Mouse (Mus musculus): ENCODE measurements around the gene Csnk1g2.

The Csnk1g2 gene

GRCm38 (mm10) chr10:80680260-80680696, 57.6 kb downstream of the Csnk1g2 start:
- DNase-seq, result no peak

DNA sequence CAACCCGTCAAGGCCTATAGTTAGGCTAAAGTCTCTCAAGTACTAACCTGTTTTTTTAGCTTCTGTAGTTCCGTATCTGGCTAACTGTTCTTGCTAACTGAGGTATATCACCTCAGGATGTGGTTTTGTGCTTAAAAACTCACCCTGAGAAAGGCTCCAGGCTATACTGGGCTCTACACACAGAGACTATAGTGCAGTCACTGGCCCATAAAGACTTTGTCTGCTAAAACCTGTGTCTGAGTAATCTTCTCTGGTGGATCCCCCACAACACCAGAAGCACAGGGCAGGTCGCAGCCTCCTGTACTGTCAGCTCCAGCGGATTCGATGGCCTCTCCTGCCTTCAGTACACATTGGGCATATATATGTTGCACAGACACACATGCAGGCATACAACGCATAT, 59.4 kb downstream of the Csnk1g2 start:
- peak; percentile 52 for DNase-seq

GRCm38 (mm10) chr10:80683647-80684046, 61.0 kb downstream of the Csnk1g2 start:
- no peak for DNase-seq

GRCm38 (mm10) chr10:80684214-80684613, 61.6 kb downstream of the Csnk1g2 start:
- DNase-seq, result peak; percentile 88

DNA sequence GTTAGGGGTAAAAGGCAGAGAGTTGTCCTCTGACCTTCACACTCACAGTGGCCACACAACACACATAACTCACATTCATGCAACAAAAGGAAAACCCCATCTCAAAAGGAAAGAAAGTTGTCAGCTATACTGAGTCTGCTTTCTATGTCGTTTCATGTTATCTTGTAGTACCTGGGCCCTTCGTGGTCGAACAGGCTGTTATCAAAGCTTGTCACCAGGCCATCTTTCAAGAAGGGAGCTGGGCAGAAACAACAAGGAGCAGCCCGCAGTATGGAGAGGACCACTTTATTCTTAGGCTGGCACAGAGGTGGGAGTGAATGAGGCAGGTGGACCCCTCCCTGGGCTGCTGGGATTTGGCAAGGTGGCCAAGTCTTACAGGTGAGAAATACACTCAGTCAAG, 62.3 kb downstream of the Csnk1g2 start:
- DNase-seq, result no peak

GRCm38 (mm10) chr10:80686617-80687016, 64.0 kb downstream of the Csnk1g2 start:
- no peak for DNase-seq

DNA sequence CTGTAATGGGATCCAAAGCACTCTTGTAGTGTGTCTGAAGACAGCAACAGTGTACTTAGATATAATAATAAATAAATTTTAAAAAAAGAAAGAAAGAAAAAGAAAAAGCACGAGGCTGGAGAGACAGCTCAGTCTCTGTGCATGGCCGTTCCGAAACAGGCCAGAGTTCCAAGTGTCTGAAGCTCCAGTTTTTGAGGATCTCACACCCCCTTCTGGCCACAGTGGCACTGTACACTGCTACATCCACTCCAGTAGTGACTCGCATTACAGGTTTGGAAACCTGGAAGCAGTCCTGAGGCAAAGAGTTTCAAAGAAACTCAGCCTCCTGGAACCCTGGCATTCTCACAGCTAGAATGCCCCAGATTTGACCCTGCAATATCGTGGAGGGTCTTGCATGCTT, 65.2 kb downstream of the Csnk1g2 start:
- DNase-seq, result peak; percentile 77

Measured in thymus, postnatal 4 days (tissue).